Mouse (Mus musculus): ENCODE data around the gene Rbl1. TPM values are rescaled to one million over a fixed set of nuclear protein-coding genes. Genes with fewer than 3 reads are reported as not detected.
A peak's percentile ranks its signal among the peaks of the same experiment; 100 is the strongest.

Gene Rbl1
- polyA plus RNA-seq, 1 experiment, result 5.2 TPM

GRCm38 (mm10) chr2:157133769-157134478 is 70.4 kb downstream of the Rbl1 start:
- 27% methylated on average over 11 of the region's 11 CpGs for WGBS
- Histone ChIP-seq H3K4me1 (ENCODE audit: control insufficient read depth, insufficient read depth, insufficient read length, low read length) (peaks cover 14% of the 10 kb centered on the region), H3K27ac (ENCODE audit: insufficient read depth, low read depth, low read length) (peak overlapping the region; percentile 47), H3K36me3 (ENCODE audit: control insufficient read depth, insufficient read depth, low read length) (peaks cover 1% of the 10 kb centered on the region; the same call in 1 of the 2 replicates), H3K27me3 (ENCODE audit: control insufficient read depth, insufficient read depth, low read length) (no peaks in the 10 kb centered on the region), H3K4me3 (ENCODE audit: low read depth, low read length) (peak overlapping the region; percentile 78)
- TF ChIP-seq POLR2A (IDR thresholded peaks at IDR 0.05; ENCODE audit: low read depth, low read length), result no peak
- TF ChIP-seq CTCF (IDR thresholded peaks at IDR 0.05; ENCODE audit: extremely low read depth, insufficient read length, insufficient replicate concordance, low read depth, low read length), result no peak

GRCm38 (mm10) chr2:157132686-157133540 is 71.4 kb downstream of the Rbl1 start:
- Histone ChIP-seq H3K4me3 (ENCODE audit: low read depth, low read length) (peak overlapping the region; percentile 20; the same call in 1 of the 2 replicates), H3K27me3 (ENCODE audit: control insufficient read depth, insufficient read depth, low read length) (no peaks in the 10 kb centered on the region), H3K36me3 (ENCODE audit: control insufficient read depth, insufficient read depth, low read length) (peaks cover 8% of the 10 kb centered on the region), H3K4me1 (ENCODE audit: control insufficient read depth, insufficient read depth, insufficient read length, low read length) (peaks cover 16% of the 10 kb centered on the region), H3K27ac (ENCODE audit: insufficient read depth, low read depth, low read length) (peak overlapping the region; percentile 30)
- TF ChIP-seq CTCF (IDR thresholded peaks at IDR 0.05; ENCODE audit: extremely low read depth, insufficient read length, insufficient replicate concordance, low read depth, low read length) (no peak), POLR2A (IDR thresholded peaks at IDR 0.05; ENCODE audit: low read depth, low read length) (no peak)
- WGBS, result 71% methylated on average over 3 of the region's 3 CpGs

- Histone ChIP-seq H3K27me3 (ENCODE audit: control insufficient read depth, insufficient read depth, low read length) (no peaks in the 10 kb centered on the region), H3K36me3 (ENCODE audit: control insufficient read depth, insufficient read depth, low read length) (peaks cover 8% of the 10 kb centered on the region), H3K4me1 (ENCODE audit: control insufficient read depth, insufficient read depth, insufficient read length, low read length) (peaks cover 18% of the 10 kb centered on the region), H3K4me3 (ENCODE audit: low read depth, low read length) (no peak overlapping the region), H3K27ac (ENCODE audit: insufficient read depth, low read depth, low read length) (peak overlapping the region; percentile 30)
- WGBS, result 86% methylated on average over 1 of the region's 1 CpGs
- no peak for TF ChIP-seq CTCF (IDR thresholded peaks at IDR 0.05; ENCODE audit: extremely low read depth, insufficient read length, insufficient replicate concordance, low read depth, low read length)
- TF ChIP-seq POLR2A (IDR thresholded peaks at IDR 0.05; ENCODE audit: low read depth, low read length), result no peak
Measured at GRCm38 (mm10) chr2:157132086-157132485, 72.2 kb downstream of the Rbl1 start.

GRCm38 (mm10) chr2:157130813-157131514 is 73.4 kb downstream of the Rbl1 start:
- H3K4me1 ChIP-seq (ENCODE audit: control insufficient read depth, insufficient read depth, insufficient read length, low read length), result peaks cover 18% of the 10 kb centered on the region
- peak overlapping the region; percentile 26; the same call in 1 of the 2 replicates for H3K4me3 ChIP-seq (ENCODE audit: low read depth, low read length)
- H3K36me3 ChIP-seq (ENCODE audit: control insufficient read depth, insufficient read depth, low read length), result peaks cover 8% of the 10 kb centered on the region
- H3K27me3 ChIP-seq (ENCODE audit: control insufficient read depth, insufficient read depth, low read length), result no peaks in the 10 kb centered on the region
- H3K27ac ChIP-seq (ENCODE audit: insufficient read depth, low read depth, low read length), result peak overlapping the region; percentile 80
- 44% methylated on average over 8 of the region's 8 CpGs for WGBS
- TF ChIP-seq POLR2A (IDR thresholded peaks at IDR 0.05; ENCODE audit: low read depth, low read length) (no peak), CTCF (IDR thresholded peaks at IDR 0.05; ENCODE audit: extremely low read depth, insufficient read length, insufficient replicate concordance, low read depth, low read length) (no peak)

GRCm38 (mm10) chr2:157129601-157130164 is 74.7 kb downstream of the Rbl1 start:
- 18% methylated on average over 11 of the region's 11 CpGs for WGBS
- H3K4me1 ChIP-seq (ENCODE audit: control insufficient read depth, insufficient read depth, insufficient read length, low read length), result peaks cover 27% of the 10 kb centered on the region
- H3K4me3 ChIP-seq (ENCODE audit: low read depth, low read length), result peak overlapping the region; percentile 46
- H3K27me3 ChIP-seq (ENCODE audit: control insufficient read depth, insufficient read depth, low read length), result no peaks in the 10 kb centered on the region
- peak overlapping the region; percentile 87 for H3K27ac ChIP-seq (ENCODE audit: insufficient read depth, low read depth, low read length)
- TF ChIP-seq POLR2A (IDR thresholded peaks at IDR 0.05; ENCODE audit: low read depth, low read length), result no peak
- TF ChIP-seq CTCF (IDR thresholded peaks at IDR 0.05; ENCODE audit: extremely low read depth, insufficient read length, insufficient replicate concordance, low read depth, low read length), result no peak
- H3K36me3 ChIP-seq (ENCODE audit: control insufficient read depth, insufficient read depth, low read length), result peaks cover 10% of the 10 kb centered on the region

GRCm38 (mm10) chr2:157129096-157129495 is 75.2 kb downstream of the Rbl1 start:
- Histone ChIP-seq H3K36me3 (ENCODE audit: control insufficient read depth, insufficient read depth, low read length) (peaks cover 11% of the 10 kb centered on the region), H3K4me3 (ENCODE audit: low read depth, low read length) (no peak overlapping the region), H3K4me1 (ENCODE audit: control insufficient read depth, insufficient read depth, insufficient read length, low read length) (peaks cover 27% of the 10 kb centered on the region), H3K27ac (ENCODE audit: insufficient read depth, low read depth, low read length) (peak overlapping the region; percentile 57; the same call in 1 of the 2 replicates), H3K27me3 (ENCODE audit: control insufficient read depth, insufficient read depth, low read length) (no peaks in the 10 kb centered on the region)
- TF ChIP-seq POLR2A (IDR thresholded peaks at IDR 0.05; ENCODE audit: low read depth, low read length), result no peak
- TF ChIP-seq CTCF (IDR thresholded peaks at IDR 0.05; ENCODE audit: extremely low read depth, insufficient read length, insufficient replicate concordance, low read depth, low read length), result no peak
- WGBS, result 20% methylated on average over 4 of the region's 4 CpGs

All from small intestine, adult 2 months (tissue).